Comparison of ENCODE assay signal across 10 mouse cellular contexts in the genomic region with DNA sequence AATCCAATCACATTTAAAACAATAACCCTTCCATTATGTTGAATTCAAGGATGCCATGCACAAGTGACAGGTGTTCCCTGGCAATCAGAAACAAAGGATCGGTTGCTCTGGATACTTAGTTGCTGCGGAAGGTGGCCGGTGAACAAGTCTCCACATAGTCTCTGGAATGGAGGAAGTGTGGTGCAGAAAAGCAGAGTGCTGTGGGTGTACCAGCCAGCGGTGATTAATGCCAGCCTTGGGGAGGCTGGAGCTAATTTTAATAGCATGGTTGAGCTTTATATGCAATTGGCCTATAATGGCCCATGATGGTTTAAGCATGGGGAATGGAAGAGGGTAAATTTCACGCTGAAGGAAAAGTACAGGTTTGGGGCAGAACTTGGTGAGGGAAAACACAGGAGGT.
"Had no signal": no experiment of that assay in that cellular context is flagged by ENCODE, and none has a peak within 500 bp of the region (broad histone marks: within the 10 kb centered on the region; RNA-seq: fewer than 3 reads in every experiment).

No protein-coding gene starts in this region.

- DNase-seq: gastrocnemius, adult 2 months; gastrocnemius, postnatal 10 days; gastrocnemius, postnatal 25 days; heart, adult 18-20 months; heart, postnatal 10 days; heart, postnatal 4 days; kidney, postnatal 4 days; layer of hippocampus, adult 9-11 months; layer of hippocampus, postnatal 36 days; left cerebral cortex, postnatal 4 days had no signal
